Mouse (Mus musculus) intestine, embryonic 16.5 days (tissue): ENCODE data around the gene Foxp1. TPM values are rescaled to one million over a fixed set of nuclear protein-coding genes. Genes with fewer than 3 reads are reported as not detected.

Experiments
- ATAC-seq: fragments of 200-750 bp; cut with Nextera tagmentation; 2 replicates; pipeline ENCODE4 v1.8.0; 2017; ENCODE audit warnings: moderate TSS enrichment, moderate library complexity
- H3K27ac ChIP-seq: fragments of 300-500 bp; sonication (generic); 2 replicates; pipeline ENCODE4 v1.5.1; 2014; ENCODE audit warnings: mild to moderate bottlenecking, low read length
- H3K27me3 ChIP-seq: fragments of 300-500 bp; sonication (generic); replicated peaks from 2 replicates; pipeline ENCODE4 v1.6.1; 2014; ENCODE audit warnings: low read length, control low read depth, mixed read lengths; ENCODE audit not compliant: control insufficient read depth, insufficient read depth
- H3K36me3 ChIP-seq: fragments of 300-500 bp; sonication (generic); 2 replicates; pipeline ENCODE4 v1.6.1; 2014; ENCODE audit warnings: low read length, control low read depth; ENCODE audit not compliant: control insufficient read depth, insufficient read depth
- H3K4me1 ChIP-seq: fragments of 300-500 bp; sonication (generic); 2 replicates; pipeline ENCODE4 v1.6.1; 2014; ENCODE audit warnings: low read length, control low read depth, mixed read lengths; ENCODE audit not compliant: control insufficient read depth, insufficient read depth
- H3K4me2 ChIP-seq: fragments of 300-500 bp; sonication (generic); 2 replicates; pipeline ENCODE4 v1.6.1; 2014; ENCODE audit warnings: low read depth, low read length, control low read depth
- H3K4me3 ChIP-seq: fragments of 300-500 bp; sonication (generic); 2 replicates; pipeline ENCODE4 v1.5.1; 2014; ENCODE audit warnings: mild to moderate bottlenecking, low read length
- H3K9ac ChIP-seq: fragments of 300-500 bp; sonication (generic); 2 replicates; pipeline ENCODE4 v1.6.1; 2014; ENCODE audit warnings: low read depth, low read length
- H3K9me3 ChIP-seq: fragments of 300-500 bp; sonication (generic); 2 replicates; pipeline ENCODE4 v1.6.1; 2016; ENCODE audit warnings: low read length, control low read depth; ENCODE audit not compliant: control insufficient read depth
- WGBS: fragments of 180-500 bp; shearing (Covaris S2); extraction: QIAGEN DNeasy Blood & Tissue Kit; methylation state at CpG from one replicate; pipeline ENCODE4 v1.1.7; 2014; 5-methylcytosine and 5-hydroxymethylcytosine counted together
- polyA plus RNA-seq: library from polyadenylated mRNA; unstranded; fragments of >200 nt; fragmentation: Nextera tagmentation; extraction: Ambion mirVana; gene quantifications from 2 replicates; pipeline ENCODE4 v1.2.1, GENCODE M21; 2015

The Foxp1 gene
- polyA plus RNA-seq, 1 experiment from 2014 or later, result 74.8 TPM

DNA sequence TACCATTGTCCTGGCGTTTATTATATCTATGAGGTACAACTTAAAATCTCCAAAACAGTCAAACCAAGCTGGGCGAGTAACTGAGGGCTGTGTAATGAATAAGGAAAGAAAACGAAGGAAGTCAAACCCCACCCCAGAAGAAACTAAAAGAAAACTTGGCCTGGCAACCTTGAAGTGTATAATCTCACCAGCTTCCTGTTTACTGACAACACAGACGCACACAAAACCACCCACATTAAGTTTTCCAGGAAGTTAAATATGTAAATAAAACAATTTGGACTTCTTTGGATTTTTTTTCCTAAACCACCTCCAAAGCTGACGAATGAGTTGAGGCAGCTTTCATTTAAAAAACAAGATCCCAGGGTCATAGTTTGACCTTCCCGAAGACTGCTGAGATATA is 18.1 kb upstream of the Foxp1 start:
- H3K36me3 ChIP-seq, result no peaks in the 10 kb centered on the region

DNA sequence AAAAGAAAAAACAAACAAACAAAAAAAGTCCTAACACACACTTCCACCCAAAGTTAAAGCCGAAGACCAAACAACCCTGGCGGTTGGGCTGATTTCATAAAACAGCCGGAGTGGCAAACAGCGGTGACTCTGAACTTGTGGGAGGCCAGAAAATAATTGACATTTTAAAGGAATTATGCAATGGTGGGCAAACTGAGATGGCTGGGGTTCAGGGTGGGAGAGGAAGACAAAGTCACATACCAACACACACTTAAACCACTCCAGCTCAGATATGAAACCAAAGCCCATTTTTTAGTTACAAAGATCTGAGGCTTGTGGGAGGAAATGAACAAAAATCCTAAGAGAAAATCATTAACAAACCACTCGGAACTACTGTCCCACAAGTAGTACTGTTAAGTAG is 17.6 kb upstream of the Foxp1 start:
- peaks cover 2% of the 10 kb centered on the region; the same call in 1 of the 2 replicates for H3K4me1 ChIP-seq
- no peak overlapping the region for H3K9ac ChIP-seq
- no peaks in the 10 kb centered on the region for H3K9me3 ChIP-seq
- H3K4me3 ChIP-seq, result no peak overlapping the region
- H3K27ac ChIP-seq, result no peak overlapping the region
- WGBS, result 84% methylated on average over 5 of the region's 5 CpGs
- no peaks in the 10 kb centered on the region for H3K27me3 ChIP-seq
- H3K36me3 ChIP-seq, result no peaks in the 10 kb centered on the region
- no peak overlapping the region for H3K4me2 ChIP-seq
- ATAC-seq, result no peak

More for the DNA sequence above, 18.1 kb upstream of the Foxp1 start:
- Histone ChIP-seq H3K4me3 (no peak overlapping the region), H3K27me3 (no peaks in the 10 kb centered on the region), H3K9ac (no peak overlapping the region), H3K9me3 (no peaks in the 10 kb centered on the region), H3K4me2 (no peak overlapping the region), H3K27ac (no peak overlapping the region), H3K4me1 (peaks cover 2% of the 10 kb centered on the region; the same call in 1 of the 2 replicates)
- 75% methylated on average over 6 of the region's 6 CpGs for WGBS
- ATAC-seq, result no peak

DNA sequence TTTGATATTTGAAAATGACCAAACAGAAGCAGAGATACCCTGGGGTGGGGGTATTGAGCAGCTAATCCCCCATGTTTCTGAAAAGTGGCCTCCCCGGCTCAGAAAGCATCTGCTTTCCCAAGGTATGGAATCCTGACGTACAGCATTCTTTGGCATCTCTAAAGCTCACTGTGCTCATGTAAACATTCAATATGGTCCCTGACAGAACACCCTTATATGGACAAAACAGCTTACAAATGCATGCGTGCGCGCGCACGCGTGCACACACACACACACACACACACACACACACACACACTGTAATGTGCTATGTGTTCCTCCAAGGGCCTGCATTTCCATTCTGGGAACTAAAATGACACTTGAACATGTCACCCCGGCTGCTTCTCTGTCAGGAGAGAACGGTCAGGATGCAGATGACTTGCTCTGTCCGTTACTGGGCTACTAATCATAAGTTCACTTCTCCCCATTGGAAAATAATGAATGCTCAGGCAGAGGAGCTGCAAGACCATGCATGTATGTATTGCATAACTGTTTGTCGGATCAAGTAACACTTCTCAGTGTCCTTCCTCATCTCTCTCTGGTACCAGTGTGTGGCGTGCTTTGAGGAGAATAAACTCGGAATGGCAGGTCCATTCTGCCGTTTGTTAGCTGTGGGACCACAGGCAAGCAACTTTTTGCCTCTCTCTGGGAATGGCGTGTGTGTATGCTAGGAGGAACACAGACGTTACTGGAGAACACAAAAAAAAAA is 15.8 kb upstream of the Foxp1 start:
- no peak overlapping the region for H3K9ac ChIP-seq
- ATAC-seq, result peak; percentile 18; the same call in 1 of the 2 replicates
- H3K36me3 ChIP-seq, result no peaks in the 10 kb centered on the region
- H3K4me3 ChIP-seq, result no peak overlapping the region
- H3K4me1 ChIP-seq, result peaks cover 2% of the 10 kb centered on the region; the same call in 1 of the 2 replicates
- H3K27ac ChIP-seq, result peak overlapping the region; percentile 39
- H3K27me3 ChIP-seq, result no peaks in the 10 kb centered on the region
- 64% methylated on average over 17 of the region's 17 CpGs for WGBS
- no peaks in the 10 kb centered on the region for H3K9me3 ChIP-seq
- H3K4me2 ChIP-seq, result no peak overlapping the region

DNA sequence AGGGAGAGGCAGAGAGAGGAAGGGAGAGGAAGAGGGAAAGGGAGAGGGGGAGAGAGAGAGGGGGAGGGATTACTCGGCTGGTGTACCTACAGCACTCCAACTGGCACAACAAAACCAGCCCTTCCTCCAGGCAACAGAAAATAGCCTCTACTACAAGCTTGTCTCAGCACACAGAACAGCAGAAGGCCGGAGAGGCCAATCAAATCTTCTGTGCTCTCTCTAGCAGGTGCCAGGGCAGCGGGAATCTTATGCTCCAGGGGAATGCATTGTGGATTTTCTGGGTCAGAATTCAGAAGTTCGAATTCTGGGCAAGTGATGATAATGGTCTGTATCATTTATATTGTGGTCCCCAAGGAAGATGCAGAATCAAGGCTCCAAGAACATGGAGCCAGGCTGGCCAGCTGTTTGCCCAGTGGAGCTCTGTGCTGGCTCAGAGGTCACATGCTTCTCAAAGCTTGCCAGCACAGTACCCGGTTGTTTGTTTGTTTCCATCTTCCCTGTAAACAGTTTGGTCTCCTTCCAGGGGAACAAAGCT is 11.8 kb upstream of the Foxp1 start:
- WGBS, result 58% methylated on average over 5 of the region's 5 CpGs
- Histone ChIP-seq H3K4me1 (peaks cover 2% of the 10 kb centered on the region), H3K4me2 (no peak overlapping the region), H3K9ac (no peak overlapping the region), H3K36me3 (no peaks in the 10 kb centered on the region), H3K27ac (no peak overlapping the region), H3K4me3 (no peak overlapping the region), H3K9me3 (no peaks in the 10 kb centered on the region), H3K27me3 (no peaks in the 10 kb centered on the region)
- no peak for ATAC-seq

DNA sequence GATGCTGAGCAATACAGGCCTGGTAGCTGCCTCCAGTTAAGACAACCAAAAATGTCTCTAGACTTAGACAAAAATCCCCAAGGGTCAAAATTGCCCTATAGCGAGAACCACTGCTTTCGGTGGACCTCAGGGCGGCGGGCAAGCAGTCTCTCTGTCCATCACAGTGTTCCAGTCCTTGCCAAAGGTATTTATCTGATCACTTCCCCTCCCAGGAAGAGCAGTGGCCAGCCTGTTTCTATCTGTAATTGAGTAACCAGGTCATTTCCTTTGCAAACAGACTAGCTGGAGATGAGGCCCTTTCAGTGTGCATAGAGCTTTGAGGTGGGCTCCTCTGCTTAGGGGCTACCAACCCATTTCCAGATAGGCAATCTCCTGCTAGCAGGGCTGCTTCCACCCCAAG is 9.9 kb upstream of the Foxp1 start:
- peaks cover 2% of the 10 kb centered on the region; the same call in 1 of the 2 replicates for H3K36me3 ChIP-seq
- H3K9ac ChIP-seq, result no peak overlapping the region
- H3K27me3 ChIP-seq, result no peaks in the 10 kb centered on the region
- peaks cover 2% of the 10 kb centered on the region for H3K9me3 ChIP-seq
- H3K4me2 ChIP-seq, result no peak overlapping the region
- no peak overlapping the region for H3K27ac ChIP-seq
- no peaks in the 10 kb centered on the region; the same call in none of the 2 replicates for H3K4me1 ChIP-seq
- 59% methylated on average over 4 of the region's 4 CpGs for WGBS
- no peak overlapping the region for H3K4me3 ChIP-seq
- no peak for ATAC-seq

DNA sequence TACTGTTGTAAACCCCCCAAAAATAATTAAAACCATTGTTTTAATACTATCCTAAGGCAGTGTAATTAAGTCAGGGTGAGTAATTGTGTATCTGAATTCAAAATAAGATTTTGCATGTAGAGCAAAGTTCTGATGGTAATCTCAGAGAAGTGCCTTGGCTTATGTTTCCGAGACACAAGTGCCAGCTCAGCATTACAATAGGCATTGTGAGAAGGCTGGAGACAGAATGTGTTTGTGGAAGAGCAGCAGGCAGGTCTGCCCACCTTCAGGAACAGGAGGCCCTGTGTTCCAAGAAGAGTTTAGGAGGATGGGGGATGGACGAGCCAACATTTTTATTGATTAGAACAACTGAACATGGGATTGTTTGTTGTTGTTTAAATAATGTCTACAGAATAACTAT is 6.5 kb upstream of the Foxp1 start:
- no peak overlapping the region for H3K4me2 ChIP-seq
- H3K9me3 ChIP-seq, result peaks cover 7% of the 10 kb centered on the region
- ATAC-seq, result no peak
- no peaks in the 10 kb centered on the region for H3K27me3 ChIP-seq
- no peaks in the 10 kb centered on the region; the same call in none of the 2 replicates for H3K4me1 ChIP-seq
- H3K9ac ChIP-seq, result no peak overlapping the region
- no peak overlapping the region for H3K27ac ChIP-seq
- peaks cover 6% of the 10 kb centered on the region; the same call in 1 of the 2 replicates for H3K36me3 ChIP-seq
- H3K4me3 ChIP-seq, result no peak overlapping the region
- 65% methylated on average over 2 of the region's 2 CpGs for WGBS

DNA sequence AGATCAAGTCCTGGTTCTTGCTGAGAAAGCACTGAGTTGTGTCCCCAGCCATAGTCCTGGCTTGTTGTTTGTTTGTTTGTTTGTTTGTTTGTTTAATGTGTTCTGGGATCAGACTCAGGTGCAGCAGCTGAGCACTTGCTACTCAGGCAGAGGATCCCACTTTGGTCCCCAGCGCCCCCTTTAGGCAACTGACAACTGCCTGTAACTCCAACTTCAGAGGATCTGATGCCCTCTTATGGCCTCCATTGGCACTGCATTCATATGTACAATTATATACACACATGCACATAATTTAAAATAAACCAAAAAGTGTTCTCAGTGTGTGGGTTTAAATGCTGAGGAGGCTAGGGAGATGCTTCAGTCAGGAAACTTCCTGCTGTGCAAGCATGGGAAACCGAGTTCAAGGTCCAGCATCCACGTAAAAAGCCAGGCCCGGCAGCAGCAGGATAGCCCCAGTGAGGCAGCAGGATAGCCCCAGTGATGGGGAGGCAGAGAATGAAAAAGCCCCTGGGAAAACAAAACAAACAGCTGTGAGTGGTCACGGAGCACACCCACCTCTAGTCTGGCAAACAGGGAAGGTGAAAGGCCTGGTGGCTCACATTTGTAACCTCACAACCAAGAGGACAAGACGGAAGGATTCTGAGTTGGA is 5.1 kb upstream of the Foxp1 start:
- Histone ChIP-seq H3K9ac (no peak overlapping the region), H3K4me3 (no peak overlapping the region), H3K4me2 (no peak overlapping the region), H3K9me3 (peaks cover 7% of the 10 kb centered on the region), H3K4me1 (no peaks in the 10 kb centered on the region; the same call in none of the 2 replicates), H3K27ac (no peak overlapping the region), H3K36me3 (peaks cover 6% of the 10 kb centered on the region; the same call in 1 of the 2 replicates), H3K27me3 (no peaks in the 10 kb centered on the region)
- no peak for ATAC-seq
- 89% methylated on average over 6 of the region's 6 CpGs for WGBS

DNA sequence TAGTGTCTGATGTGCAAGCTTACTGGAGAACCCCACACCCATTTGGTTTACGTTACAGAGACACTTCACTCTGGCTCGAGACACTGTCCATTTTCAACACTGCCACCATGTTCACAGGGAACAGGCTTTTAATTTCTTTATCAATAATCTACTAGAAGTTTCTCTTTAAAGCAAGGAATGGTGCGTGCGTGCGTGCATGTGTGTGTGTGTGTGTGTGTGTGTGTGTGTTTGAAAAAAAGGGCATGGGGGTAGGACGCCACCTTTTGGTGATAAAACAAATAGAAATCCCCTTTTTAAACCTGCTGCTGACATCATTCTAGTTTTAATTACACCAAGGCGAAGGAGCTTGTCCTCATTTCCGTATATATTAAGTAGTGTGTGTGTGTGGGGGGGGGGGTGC is 2.8 kb upstream of the Foxp1 start:
- ATAC-seq, result no peak
- no peaks in the 10 kb centered on the region for H3K27me3 ChIP-seq
- WGBS, result 59% methylated on average over 8 of the region's 8 CpGs
- no peak overlapping the region for H3K4me2 ChIP-seq
- no peak overlapping the region for H3K9ac ChIP-seq
- H3K27ac ChIP-seq, result no peak overlapping the region
- H3K9me3 ChIP-seq, result peaks cover 7% of the 10 kb centered on the region
- no peak overlapping the region for H3K4me3 ChIP-seq
- peaks cover 6% of the 10 kb centered on the region; the same call in 1 of the 2 replicates for H3K36me3 ChIP-seq
- no peaks in the 10 kb centered on the region; the same call in 1 of the 2 replicates for H3K4me1 ChIP-seq

DNA sequence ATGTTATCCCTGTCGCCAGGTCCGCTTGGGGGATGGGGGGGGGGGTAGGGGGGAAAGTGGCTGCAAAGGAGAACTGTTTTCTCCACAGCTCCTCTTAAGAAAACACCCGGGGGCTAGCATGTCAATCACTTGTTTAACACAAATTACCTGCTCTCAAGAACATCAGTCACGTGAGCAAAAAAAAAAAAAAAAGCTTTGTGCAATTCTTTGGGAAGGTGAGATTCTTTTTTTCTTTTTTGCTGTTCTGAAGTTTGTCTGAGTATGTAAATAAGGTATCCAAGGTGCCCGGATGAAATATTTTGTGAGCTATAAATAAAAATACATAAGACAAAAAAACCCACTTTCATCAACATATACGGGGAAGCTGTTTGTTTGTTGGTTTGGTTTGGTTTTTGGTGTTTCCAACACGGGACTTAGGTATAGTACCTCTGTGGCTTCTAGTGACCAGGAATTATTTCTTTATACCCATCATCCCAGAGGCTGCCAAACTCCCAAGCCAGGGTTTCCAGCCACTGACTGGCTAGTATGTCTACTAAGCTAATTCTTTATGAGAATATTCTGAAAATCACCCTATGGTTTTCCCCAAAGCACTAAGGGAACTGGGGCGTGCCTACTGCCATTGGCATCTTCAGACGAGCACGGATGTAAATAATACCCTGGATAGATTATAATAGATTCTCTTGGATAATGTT is 1.3 kb upstream of the Foxp1 start:
- Histone ChIP-seq H3K9ac (peak overlapping the region; percentile 98), H3K4me2 (peak overlapping the region; percentile 79), H3K4me3 (peak overlapping the region; percentile 86), H3K27me3 (no peaks in the 10 kb centered on the region), H3K36me3 (peaks cover 6% of the 10 kb centered on the region; the same call in 1 of the 2 replicates), H3K27ac (peak overlapping the region; percentile 100), H3K4me1 (no peaks in the 10 kb centered on the region; the same call in 1 of the 2 replicates), H3K9me3 (peaks cover 7% of the 10 kb centered on the region)
- WGBS, result 30% methylated on average over 10 of the region's 10 CpGs
- no peak for ATAC-seq
